Mouse (Mus musculus) MEL (cell line): Measurements from ENCODE around the gene Negr1. TPM values are rescaled to one million over a fixed set of nuclear protein-coding genes. Genes with fewer than 3 reads are reported as not detected.

Source experiments
- DNase-seq: peaks from one replicate; pipeline ENCODE4 v3.0.0; 2011; ENCODE audit warnings: low read depth, low spot score
- H3K27ac ChIP-seq: 2 replicates; pipeline ENCODE4 v1.5.1; 2012; ENCODE audit warnings: low read depth, mild to moderate bottlenecking, control low read depth, low read length, moderate library complexity; ENCODE audit not compliant: control insufficient read depth
- H3K27me3 ChIP-seq, 2 experiments: fragments of 150-350 bp in 1 of 2; sonication (generic) in 1 of 2; 2 replicates each; pipeline ENCODE4 v1.6.1; 2012; ENCODE audit warnings: low read length in 2 of 2, mild to moderate bottlenecking in 2 of 2, improper control_type of control experiment in 1 of 2, moderate library complexity in 1 of 2; ENCODE audit not compliant: insufficient read depth in 2 of 2, control insufficient read depth in 1 of 2
- H3K36me3 ChIP-seq, 2 experiments: 2 replicates each; pipeline ENCODE4 v1.6.1; 2012 to 2014; ENCODE audit warnings: low read length in 2 of 2, improper control_type of control experiment in 1 of 2, inconsistent platforms in 1 of 2, mild to moderate bottlenecking in 1 of 2; ENCODE audit not compliant: insufficient read depth in 2 of 2, control insufficient read depth in 1 of 2
- H3K4me1 ChIP-seq, 2 experiments: fragments of 150-350 bp in 1 of 2; sonication (generic) in 1 of 2; 2 replicates each; pipeline ENCODE4 v1.6.1; 2012; ENCODE audit warnings: low read length in 2 of 2, improper control_type of control experiment in 1 of 2, mild to moderate bottlenecking in 1 of 2; ENCODE audit not compliant: insufficient read depth in 2 of 2, control insufficient read depth in 1 of 2
- H3K4me3 ChIP-seq, 2 experiments: fragments of 150-350 bp in 1 of 2; sonication (generic) in 1 of 2; 2 replicates each; pipeline ENCODE4 v1.5.1; 2012; ENCODE audit warnings: low read depth in 2 of 2, low read length in 2 of 2, mild to moderate bottlenecking in 2 of 2, moderate library complexity in 2 of 2, control low read depth in 1 of 2, improper control_type of control experiment in 1 of 2; ENCODE audit not compliant: control insufficient read depth in 1 of 2, insufficient read depth in 1 of 2
- H3K79me2 ChIP-seq: 2 replicates; pipeline ENCODE4 v1.6.1; 2012; ENCODE audit warnings: mild to moderate bottlenecking, low read length, moderate library complexity; ENCODE audit not compliant: control insufficient read depth, poor library complexity, insufficient read depth
- H3K9ac ChIP-seq: 2 replicates; pipeline ENCODE4 v1.6.1; 2012; ENCODE audit warnings: low read depth, mild to moderate bottlenecking, control low read depth, low read length, moderate library complexity; ENCODE audit not compliant: control insufficient read depth, poor library complexity, severe bottlenecking
- H3K9me3 ChIP-seq: fragments of 150-350 bp; sonication (generic); replicated peaks from 2 replicates; pipeline ENCODE4 v1.6.1; 2012; ENCODE audit warnings: mild to moderate bottlenecking, low read length, improper control_type of control experiment, moderate library complexity; ENCODE audit not compliant: insufficient read depth
- CHD2 ChIP-seq: IDR thresholded peaks from 2 replicates; pipeline ENCODE4 v1.6.1; 2011; ENCODE audit warnings: low read length, improper control_type of control experiment
- EP300 ChIP-seq, 2 experiments: IDR thresholded peaks; 2 replicates each; pipeline ENCODE4 v1.6.1; 2011; ENCODE audit warnings: improper control_type of control experiment in 2 of 2, low read length in 2 of 2, low read depth in 1 of 2, mild to moderate bottlenecking in 1 of 2
- ETS1 ChIP-seq: IDR thresholded peaks from 2 replicates; pipeline ENCODE4 v1.6.1; 2012; ENCODE audit warnings: low read depth, mild to moderate bottlenecking, inconsistent platforms, low read length, improper control_type of control experiment, moderate library complexity
- GABPA ChIP-seq: IDR thresholded peaks from 2 replicates; pipeline ENCODE4 v1.6.1; 2012; ENCODE audit warnings: low read depth, mild to moderate bottlenecking, inconsistent platforms, low read length, improper control_type of control experiment, moderate library complexity
- GATA1 ChIP-seq: IDR thresholded peaks from 2 replicates; pipeline ENCODE4 v1.6.1; 2011; ENCODE audit warnings: low read depth, low read length, improper control_type of control experiment
- MAX ChIP-seq: IDR thresholded peaks from 2 replicates; pipeline ENCODE4 v1.6.1; 2011; ENCODE audit warnings: low read length, improper control_type of control experiment
- MAZ ChIP-seq: IDR thresholded peaks from 2 replicates; pipeline ENCODE4 v1.6.1; 2012; ENCODE audit warnings: low read depth, mild to moderate bottlenecking, inconsistent platforms, low read length, improper control_type of control experiment
- MYB ChIP-seq: IDR thresholded peaks from 2 replicates; pipeline ENCODE4 v1.6.1; 2011; ENCODE audit warnings: mild to moderate bottlenecking, low read depth, low read length, improper control_type of control experiment
- MYC ChIP-seq: IDR thresholded peaks from 2 replicates; pipeline ENCODE4 v1.6.1; 2011; ENCODE audit warnings: low read depth, mild to moderate bottlenecking, low read length, improper control_type of control experiment, moderate library complexity
- NELFE ChIP-seq: IDR thresholded peaks from 2 replicates; pipeline ENCODE4 v1.6.1; 2011; ENCODE audit warnings: low read depth, low read length, improper control_type of control experiment
- POLR2A ChIP-seq, 2 experiments: IDR thresholded peaks; 2 replicates each; pipeline ENCODE4 v1.6.1; 2011 to 2012; ENCODE audit warnings: low read length in 2 of 2, mild to moderate bottlenecking in 2 of 2, control low read depth in 1 of 2, improper control_type of control experiment in 1 of 2, low read depth in 1 of 2, moderate library complexity in 1 of 2; ENCODE audit not compliant: control insufficient read depth in 1 of 2, insufficient read depth in 1 of 2, poor library complexity in 1 of 2
- POLR2AphosphoS2 ChIP-seq: IDR thresholded peaks from 2 replicates; pipeline ENCODE4 v1.6.1; 2011; ENCODE audit warnings: low read length, improper control_type of control experiment
- POLR2AphosphoS5 ChIP-seq: IDR thresholded peaks from 2 replicates; pipeline ENCODE4 v1.6.1; 2012; ENCODE audit warnings: low read depth, borderline replicate concordance, mild to moderate bottlenecking, inconsistent platforms, low read length, moderate library complexity, mixed read lengths
- SMC3 ChIP-seq: IDR thresholded peaks from 2 replicates; pipeline ENCODE4 v1.6.1; 2011; ENCODE audit warnings: low read depth, low read length, improper control_type of control experiment
- USF1 ChIP-seq: IDR thresholded peaks from 2 replicates; pipeline ENCODE4 v1.6.1; 2014; ENCODE audit warnings: low read depth, mild to moderate bottlenecking, inconsistent platforms, low read length, improper control_type of control experiment, moderate library complexity
- USF2 ChIP-seq, 2 experiments: IDR thresholded peaks; 2 replicates each; pipeline ENCODE4 v1.6.1; 2011 to 2012; ENCODE audit warnings: improper control_type of control experiment in 2 of 2, low read length in 2 of 2, borderline replicate concordance in 1 of 2, inconsistent platforms in 1 of 2, low read depth in 1 of 2, mild to moderate bottlenecking in 1 of 2; ENCODE audit not compliant: insufficient read depth in 1 of 2
- ZMIZ1 ChIP-seq: IDR thresholded peaks from 2 replicates; pipeline ENCODE4 v1.6.1; 2012; ENCODE audit warnings: low read depth, mild to moderate bottlenecking, inconsistent platforms, low read length, improper control_type of control experiment, moderate library complexity
- ZNF384 ChIP-seq: IDR thresholded peaks from 2 replicates; pipeline ENCODE4 v1.6.1; 2012; ENCODE audit warnings: low read depth, mild to moderate bottlenecking, inconsistent platforms, low read length, improper control_type of control experiment
- polyA plus RNA-seq, 2 experiments: library from polyadenylated mRNA; stranded (reverse) in 1 of 2; unstranded in 1 of 2; fragments of >175 nt in 1 of 2; fragments of >200 nt in 1 of 2; gene quantifications; 2 replicates each; pipeline versions ENCODE4 v1.2.1 to v1.2.4; 2012; ENCODE audit warnings: low replicate concordance in 2 of 2, low read depth in 1 of 2; ENCODE audit not compliant: insufficient read length in 2 of 2, insufficient read depth in 1 of 2, missing spikeins in 1 of 2
- total RNA-seq: library from RNA; depleted of rRNA; stranded (reverse); fragments of 300-350 nt; gene quantifications from 2 replicates; pipeline ENCODE4 v1.2.3, GENCODE M21; 2012

The Negr1 gene
- total and polyA plus RNA-seq, 3 experiments: not detected

DNA sequence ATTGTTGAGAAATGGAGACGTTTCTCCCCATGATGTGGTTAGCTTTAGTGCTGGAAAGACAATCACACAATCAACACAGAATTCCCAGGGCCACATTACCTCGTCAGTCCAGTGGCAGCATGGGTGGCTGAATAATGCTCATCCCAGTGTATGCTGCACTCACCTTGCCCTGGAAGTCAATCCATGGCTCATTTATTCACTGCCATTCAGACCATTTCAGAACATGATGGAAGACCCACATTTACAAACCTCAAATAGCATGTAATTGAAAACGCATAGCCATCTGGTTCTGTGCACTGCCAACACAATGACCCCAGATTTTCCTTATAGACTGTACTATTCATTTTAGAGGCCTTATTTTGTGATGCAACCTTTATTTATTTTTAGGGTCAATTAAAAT is 203.4 kb downstream of the Negr1 start:
- Histone ChIP-seq H3K27ac (no peak overlapping the region), H3K4me3 (no peak overlapping the region), H3K9ac (no peak overlapping the region), H3K36me3 (no peaks in the 10 kb centered on the region), H3K9me3 (no peaks in the 10 kb centered on the region), H3K79me2 (no peaks in the 10 kb centered on the region), H3K4me1 (no peaks in the 10 kb centered on the region), H3K27me3 (no peaks in the 10 kb centered on the region)
- TF ChIP-seq GABPA (no peak), ZNF384 (no peak), ETS1 (no peak), NELFE (no peak), CHD2 (no peak), SMC3 (no peak), USF1 (no peak), GATA1 (no peak), MYB (no peak), MAZ (no peak), USF2 (IDR thresholded peaks at IDR 0.05; ENCODE audit: borderline replicate concordance in 1 of 2, insufficient read depth in 1 of 2, low read depth in 1 of 2, low read length in 2 of 2) (no peak), POLR2A (IDR thresholded peaks at IDR 0.05; ENCODE audit: control insufficient read depth in 1 of 2, insufficient read depth in 1 of 2, low read depth in 1 of 2, low read length in 2 of 2, poor library complexity in 1 of 2) (no peak), MAX (no peak), ZMIZ1 (no peak), MYC (no peak), POLR2AphosphoS5 (no peak)
- DNase-seq: no peak

DNA sequence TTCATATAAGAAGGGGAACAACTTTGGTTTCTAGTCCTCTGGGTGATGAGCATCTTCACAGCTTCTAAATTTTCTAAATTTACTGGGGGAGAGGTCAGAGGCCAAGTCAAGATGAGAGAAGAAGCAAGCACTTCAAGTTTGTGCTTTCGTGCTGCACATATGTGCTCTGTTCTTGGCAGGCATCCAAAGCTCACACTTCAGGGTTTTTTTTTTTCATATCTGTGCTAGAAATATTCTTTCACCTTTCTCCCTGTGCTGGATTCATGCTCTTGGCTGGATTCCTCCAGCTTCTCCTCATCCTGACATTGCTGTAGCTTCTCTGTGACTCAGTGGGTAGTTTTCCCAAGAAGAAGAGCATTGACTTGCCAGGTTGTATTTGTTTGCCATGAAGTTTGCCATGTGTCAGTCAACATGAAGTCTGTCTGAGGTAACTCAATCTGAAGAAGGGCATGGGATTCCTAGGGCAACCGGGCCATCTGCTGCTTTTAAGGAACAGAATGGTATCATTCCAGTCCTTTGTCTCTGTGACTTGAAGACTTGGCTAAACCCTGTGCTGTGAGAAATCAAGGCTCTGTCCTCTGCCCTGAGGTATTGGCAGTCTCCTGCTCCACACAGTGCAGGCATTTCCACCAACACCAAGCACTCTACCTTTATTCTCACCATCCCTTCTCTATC is 204.7 kb downstream of the Negr1 start:
- DNase-seq: no peak
- no peaks in the 10 kb centered on the region for H3K4me1 ChIP-seq
- no peaks in the 10 kb centered on the region for H3K9me3 ChIP-seq
- H3K27ac ChIP-seq: no peak overlapping the region
- H3K27me3 ChIP-seq: no peaks in the 10 kb centered on the region
- no peaks in the 10 kb centered on the region for H3K36me3 ChIP-seq
- H3K9ac ChIP-seq: no peak overlapping the region
- no peak overlapping the region for H3K4me3 ChIP-seq
- TF ChIP-seq EP300 (IDR thresholded peaks at IDR 0.05; ENCODE audit: low read depth in 1 of 2, low read length in 2 of 2) (no peak), MAZ (no peak), POLR2AphosphoS2 (no peak)
- H3K79me2 ChIP-seq: no peaks in the 10 kb centered on the region
